Mouse (Mus musculus) left cerebral cortex, postnatal 14 days (tissue): ENCODE measurements around the gene Olfr666. TPM values are rescaled to one million over a fixed set of nuclear protein-coding genes. Genes with fewer than 3 reads are reported as not detected.
"Not testable (repeated sequence)": the region's sequence is repeated elsewhere in the genome, so short reads cannot be mapped to it uniquely, and the experiment has no call there.

Source experiments
- DNase-seq, 2 experiments: peaks; one replicate each; pipeline ENCODE4 v3.0.0; 2021 to 2022; ENCODE audit warnings: low spot score in 2 of 2, mixed read lengths in 1 of 2
- intact Hi-C: fragments of 180-260 bp; cut with DNase I; formaldehyde crosslinking; loops from one replicate; pipeline ENCODE4 v1.15.1; 2025
- long read RNA-seq, 2 experiments: library from polyadenylated mRNA; stranded (forward); transcript quantifications; one replicate each; pipeline ENCODE4 v2.0.0; 2021
- total RNA-seq, 2 experiments: library from RNA; stranded (reverse); gene quantifications; 2 replicates each; pipeline ENCODE4 v1.2.3; 2021

Olfr666 gene
- not detected for total RNA-seq
- long read RNA-seq, experiment 1, result 0 reads
- long read RNA-seq, experiment 2, result 0 reads

- intact Hi-C loops, result no loop called here
- no peak for DNase-seq
These were observed at the start of gene Olfr666 for GRCm38 (mm10) chr7:104895852-104896251. TSS of gene Olfr666 (minus strand) at chr7:104895952.

GRCm38 (mm10) chr7:104933940-104934339 lies 38.2 kb upstream of the Olfr666 start, which contains the start of gene Olfr669:
TSS of gene Olfr669 (plus strand) at chr7:104934240.
- intact Hi-C loops, result no loop called here
- DNase-seq, result no peak

GRCm38 (mm10) chr7:104927957-104928356 lies 32.2 kb upstream of the Olfr666 start, which contains the start of gene Olfr668:
TSS of gene Olfr668 (minus strand) at chr7:104928057.
- intact Hi-C loops, result no loop called here
- DNase-seq, result no peak

DNA sequence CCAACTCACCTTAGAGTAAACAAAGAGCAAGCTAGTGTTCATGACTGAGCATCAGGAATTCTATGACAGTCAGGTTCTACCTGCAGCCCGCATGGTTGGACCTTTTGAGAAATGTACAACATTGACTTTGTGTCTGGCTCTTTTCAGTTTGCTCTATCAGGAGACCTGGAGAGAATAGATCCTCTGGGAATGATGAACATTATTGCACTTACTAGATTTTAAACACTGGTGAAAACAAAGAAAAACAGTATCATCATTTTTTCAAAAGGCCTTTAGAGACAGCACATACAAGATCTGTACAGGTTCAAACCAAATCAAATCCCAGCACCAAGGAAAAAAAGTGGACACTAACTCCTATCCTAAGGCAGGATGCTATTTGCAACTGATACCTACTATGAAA lies 25.6 kb upstream of the Olfr666 start, which contains the start of gene Olfr667:
TSS of gene Olfr667 (minus strand) at position 101 of the 400 bp plus-strand sequence.
- no peak for DNase-seq
- intact Hi-C loops, result no loop called here

GRCm38 (mm10) chr7:104877731-104878130 lies 18.0 kb downstream of the Olfr666 start, which contains the start of gene Olfr665:
TSS of gene Olfr665 (plus strand) at chr7:104878031.
- DNase-seq, result no peak
- intact Hi-C loops, result no loop called here

DNA sequence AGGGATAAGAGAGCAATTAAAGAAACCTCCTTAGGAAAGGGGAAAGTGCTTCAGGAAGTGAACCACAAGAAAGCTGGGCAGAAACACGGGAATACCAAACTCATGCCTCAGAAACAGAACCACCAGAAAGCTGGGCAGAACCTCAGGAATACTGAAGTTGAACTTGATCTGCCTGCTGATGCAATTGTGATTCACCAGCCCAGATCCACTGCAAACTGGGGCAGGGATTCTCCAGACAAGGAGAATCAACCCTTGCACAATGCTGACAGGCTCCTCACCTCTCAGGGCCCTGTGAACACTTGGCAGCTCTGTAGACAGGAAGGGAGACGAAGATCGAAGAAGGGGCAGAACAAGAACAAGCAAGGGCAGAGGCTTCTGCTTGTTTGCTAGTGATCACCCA lies 34.4 kb downstream of the Olfr666 start:
- intact Hi-C loops, result no loop called here
- no peak for DNase-seq

- intact Hi-C loops, result no loop called here
- DNase-seq, result no peak
These were observed 38.1 kb downstream of the Olfr666 start for GRCm38 (mm10) chr7:104857683-104858082.

GRCm38 (mm10) chr7:104856709-104857108 lies 39.0 kb downstream of the Olfr666 start, which contains the start of gene Usp17la:
TSS of gene Usp17la (plus strand) at chr7:104857009.
- DNase-seq, intact Hi-C loops: not testable (repeated sequence)

- intact Hi-C loops, result no loop called here
- no peak for DNase-seq
These were observed 40.5 kb downstream of the Olfr666 start for GRCm38 (mm10) chr7:104855248-104855750.

DNA sequence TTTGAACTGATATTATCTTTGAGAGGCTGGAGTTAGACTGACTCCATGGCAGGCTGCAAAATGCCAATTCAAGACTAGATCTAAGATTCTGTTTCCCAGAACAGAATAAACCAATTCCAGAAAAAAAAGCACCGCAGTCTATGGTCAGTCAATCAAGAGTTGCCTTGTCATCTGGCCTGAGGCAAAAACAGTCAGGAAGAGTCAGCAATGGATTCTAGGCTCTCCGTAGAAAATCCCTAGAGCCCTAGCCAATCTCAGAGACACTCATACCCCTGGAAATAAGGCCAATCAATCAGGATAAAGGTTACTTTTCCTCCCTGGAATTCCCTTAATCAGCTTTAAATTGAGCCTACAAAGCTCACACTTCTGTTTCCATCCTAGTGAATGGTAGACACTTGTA lies 44.2 kb downstream of the Olfr666 start:
- intact Hi-C loops, DNase-seq: not testable (repeated sequence)

GRCm38 (mm10) chr7:104843731-104844287 lies 51.9 kb downstream of the Olfr666 start:
- DNase-seq, result no peak
- intact Hi-C loops, result no loop called here

GRCm38 (mm10) chr7:104842503-104842902 lies 53.2 kb downstream of the Olfr666 start, which contains the start of gene Usp17lb:
TSS of gene Usp17lb (minus strand) at chr7:104842603.
- DNase-seq, result no peak
- intact Hi-C loops, result no loop called here

Other genes with a start within 250 kb of the Olfr666 start
- not detected for gene Olfr658, start 248.6 kb downstream of the Olfr666 start, total RNA-seq
- not detected for gene Olfr659, start 229.2 kb downstream of the Olfr666 start, total RNA-seq
- not detected for gene Olfr661, start 209.5 kb downstream of the Olfr666 start, total RNA-seq
- not detected for gene Usp17le, start 118.5 kb downstream of the Olfr666 start, total RNA-seq
- gene Usp17lb, start 53.3 kb downstream of the Olfr666 start, total RNA-seq, result not detected
- gene Usp17la, start 38.9 kb downstream of the Olfr666 start, total RNA-seq, result not detected
- not detected for gene Olfr665, start 17.9 kb downstream of the Olfr666 start, total RNA-seq
- not detected for gene Olfr667, start 25.5 kb upstream of the Olfr666 start, total RNA-seq
- not detected for gene Olfr668, start 32.1 kb upstream of the Olfr666 start, total RNA-seq
- gene Olfr669, start 38.3 kb upstream of the Olfr666 start, total RNA-seq, result not detected
- gene Olfr670, start 66.7 kb upstream of the Olfr666 start, total RNA-seq, result not detected
- gene Olfr671, start 83.2 kb upstream of the Olfr666 start, total RNA-seq, result not detected
- gene Olfr672, start 106.1 kb upstream of the Olfr666 start, total RNA-seq, result not detected
- gene Olfr675, start 132.5 kb upstream of the Olfr666 start, total RNA-seq, result not detected
- gene Olfr676, start 136.7 kb upstream of the Olfr666 start, total RNA-seq, result not detected
- gene Olfr677, start 155.4 kb upstream of the Olfr666 start, total RNA-seq, result not detected
- gene Olfr678, start 168.5 kb upstream of the Olfr666 start, total RNA-seq, result not detected
- gene Olfr679, start 185.3 kb upstream of the Olfr666 start, total RNA-seq, result not detected
- gene Olfr680-ps1, start 196.9 kb upstream of the Olfr666 start, total RNA-seq, result not detected
- gene Olfr681, start 220.9 kb upstream of the Olfr666 start, total RNA-seq, result not detected